Mouse (Mus musculus) lung, postnatal 36 days (tissue): ENCODE data around the gene Fam155a.

ENCODE experiments used
- DNase-seq: peaks from one replicate; pipeline ENCODE4 v3.0.0; 2022; ENCODE audit warnings: mixed read lengths

The Fam155a gene

DNA sequence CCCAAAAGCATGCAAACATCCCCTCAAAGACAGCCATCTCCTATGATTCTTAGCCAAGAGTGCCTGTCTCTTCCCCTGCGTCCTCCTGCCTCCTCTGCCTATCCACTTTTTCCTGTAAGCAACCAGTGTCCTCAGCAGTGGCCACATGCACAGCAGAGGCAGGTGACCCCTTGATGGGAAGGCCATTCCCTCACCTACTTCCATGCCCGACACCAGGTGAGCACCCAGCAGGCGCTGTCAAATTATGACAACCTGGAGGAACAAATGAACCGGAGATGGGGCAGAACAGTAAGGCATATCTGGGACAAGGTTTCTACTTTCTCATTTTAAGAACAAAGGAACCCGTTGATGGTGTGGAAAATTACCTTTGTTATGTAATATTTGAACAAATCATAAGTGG, 515.6 kb downstream of the Fam155a start:
- no peak for DNase-seq

- no peak for DNase-seq
These were observed 518.0 kb downstream of the Fam155a start for GRCm38 (mm10) chr8:9252991-9253390.

- DNase-seq = no peak
These were observed 522.7 kb downstream of the Fam155a start for GRCm38 (mm10) chr8:9248109-9248821.

- no peak for DNase-seq
These were observed 525.0 kb downstream of the Fam155a start for GRCm38 (mm10) chr8:9245994-9246393.

DNA sequence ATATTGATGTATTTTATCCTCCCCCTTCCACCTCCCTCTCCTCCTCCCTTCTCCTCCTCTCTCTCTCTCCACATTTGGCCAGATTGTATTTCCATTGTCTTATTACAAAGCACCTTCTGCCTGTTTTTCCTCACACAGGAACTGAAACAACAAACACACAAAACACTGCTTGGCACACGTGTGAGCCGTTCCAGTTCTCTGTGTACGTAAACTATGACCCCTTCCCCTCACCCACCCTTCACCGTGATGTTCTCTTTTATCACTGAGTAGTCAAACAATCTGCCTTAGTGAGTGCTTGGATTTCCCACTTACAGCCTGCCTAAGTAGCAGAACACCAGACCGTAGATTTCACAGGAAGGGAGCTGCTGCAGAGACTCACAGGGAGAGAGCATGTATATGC, 530.0 kb downstream of the Fam155a start:
- no peak for DNase-seq

GRCm38 (mm10) chr8:9239741-9240140, 531.2 kb downstream of the Fam155a start:
- no peak for DNase-seq

- no peak for DNase-seq
These were observed 532.0 kb downstream of the Fam155a start for GRCm38 (mm10) chr8:9238974-9239373.

DNA sequence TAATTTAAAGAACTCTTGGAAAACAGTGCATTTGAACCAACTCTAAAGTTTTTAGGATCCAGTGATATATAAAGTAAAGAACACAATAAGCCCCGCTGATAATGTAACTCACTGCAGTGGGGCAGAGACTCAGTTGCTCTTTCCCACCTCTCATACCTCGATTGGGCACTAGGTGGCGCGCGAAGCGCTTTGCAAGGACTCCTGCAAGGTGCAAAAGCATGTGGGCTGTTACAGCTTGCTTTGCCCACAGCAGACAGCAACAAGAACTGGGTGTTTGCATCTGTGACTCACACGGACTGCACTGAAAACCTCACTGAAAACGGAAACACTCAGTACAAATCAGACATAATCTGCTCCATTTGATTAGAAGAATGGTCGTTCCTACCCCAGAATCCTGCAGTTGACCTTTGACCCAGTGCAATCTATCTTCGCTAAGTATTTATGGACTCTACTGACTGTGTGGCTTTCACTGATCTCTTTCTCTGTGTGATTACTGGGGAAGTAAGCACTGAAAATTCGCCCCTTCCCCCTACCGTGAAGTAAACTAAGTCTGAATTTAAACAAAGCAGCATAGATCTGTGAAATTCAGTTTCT, 537.5 kb downstream of the Fam155a start:
- DNase-seq = peak; percentile 88

GRCm38 (mm10) chr8:9227779-9228464, 543.0 kb downstream of the Fam155a start:
- DNase-seq = peak; percentile 60

DNA sequence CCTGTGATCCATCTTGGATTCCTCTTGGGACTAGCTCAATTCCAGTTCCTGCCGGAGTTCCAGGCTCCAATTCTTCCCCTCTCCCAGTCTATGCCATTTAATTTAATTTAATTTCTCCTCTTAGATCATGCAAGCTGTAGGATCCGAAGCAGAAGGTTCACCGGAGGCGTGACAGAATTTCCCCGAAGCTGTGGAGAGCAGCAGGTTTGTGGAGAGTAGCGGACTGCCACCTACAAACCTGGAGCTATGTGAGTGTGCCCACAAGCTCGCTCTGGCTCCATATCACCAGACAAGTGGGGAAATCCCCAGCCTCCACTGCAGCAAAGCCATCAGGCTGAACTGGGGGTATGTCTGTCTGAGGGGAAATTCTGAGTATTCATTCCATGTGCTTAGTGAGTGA, 544.2 kb downstream of the Fam155a start:
- no peak for DNase-seq

DNA sequence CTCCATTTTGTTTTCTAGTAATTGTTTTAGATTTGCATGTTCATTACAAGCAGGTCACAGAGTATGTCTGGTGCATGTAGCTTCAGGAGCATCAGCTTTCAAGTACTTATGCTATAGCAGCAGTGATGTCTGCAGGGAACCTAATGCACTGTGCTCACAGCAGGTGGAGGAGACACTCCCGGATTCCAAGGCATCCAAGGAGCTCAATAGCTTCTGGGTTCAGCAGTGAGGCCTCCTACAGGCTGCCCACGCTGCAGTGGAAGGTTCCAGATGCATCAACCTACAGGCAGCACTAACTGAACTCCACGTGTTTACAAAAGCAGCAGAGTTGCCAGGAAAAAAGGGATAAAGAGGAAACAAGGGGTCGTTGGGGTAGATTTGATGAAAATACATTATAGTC, 559.2 kb downstream of the Fam155a start:
- no peak for DNase-seq

GRCm38 (mm10) chr8:9207505-9208051, 563.4 kb downstream of the Fam155a start:
- no peak for DNase-seq

GRCm38 (mm10) chr8:9204345-9205067, 566.5 kb downstream of the Fam155a start:
- DNase-seq = no peak

GRCm38 (mm10) chr8:9200099-9200498, 570.9 kb downstream of the Fam155a start:
- DNase-seq = no peak

DNA sequence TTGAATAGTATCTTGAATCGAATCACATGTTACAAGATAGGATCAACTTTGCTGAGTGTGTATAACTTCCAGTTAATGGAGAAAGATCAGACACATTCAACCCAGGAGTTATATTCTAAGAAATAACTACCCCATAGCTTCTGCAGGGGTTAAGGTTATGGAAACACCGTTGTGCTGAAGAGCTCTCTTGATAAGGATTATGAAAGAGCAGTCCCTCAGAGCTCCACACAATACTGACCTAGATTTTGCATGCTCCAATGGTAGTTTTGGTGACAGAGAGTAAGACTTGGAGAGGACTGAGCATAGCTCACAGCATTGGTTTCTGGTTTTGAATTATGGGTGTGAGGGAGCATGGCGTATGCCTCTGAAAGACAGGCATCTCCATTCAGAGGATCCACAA, 579.3 kb downstream of the Fam155a start:
- no peak for DNase-seq

GRCm38 (mm10) chr8:9188616-9189015, 582.3 kb downstream of the Fam155a start:
- DNase-seq = no peak

DNA sequence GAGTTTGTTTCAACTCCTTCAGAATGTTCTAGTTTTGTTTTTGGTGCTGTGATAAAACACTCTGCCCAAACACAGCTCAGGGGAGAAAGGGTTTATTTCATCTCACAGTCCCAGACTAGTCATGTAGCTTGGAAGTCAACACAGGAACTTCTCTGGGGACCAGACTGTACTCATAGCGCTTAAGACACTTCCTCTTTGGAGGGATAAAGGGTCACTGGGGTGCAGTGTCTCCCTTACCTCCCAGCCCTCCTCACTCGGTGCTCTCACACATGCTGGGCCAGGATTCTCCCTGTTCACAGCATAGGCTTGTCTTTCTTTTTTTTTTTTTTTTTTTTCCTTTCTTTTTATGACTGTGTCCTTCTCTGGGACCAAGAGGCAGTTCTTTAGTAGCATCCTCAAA, 585.8 kb downstream of the Fam155a start:
- DNase-seq = no peak

DNA sequence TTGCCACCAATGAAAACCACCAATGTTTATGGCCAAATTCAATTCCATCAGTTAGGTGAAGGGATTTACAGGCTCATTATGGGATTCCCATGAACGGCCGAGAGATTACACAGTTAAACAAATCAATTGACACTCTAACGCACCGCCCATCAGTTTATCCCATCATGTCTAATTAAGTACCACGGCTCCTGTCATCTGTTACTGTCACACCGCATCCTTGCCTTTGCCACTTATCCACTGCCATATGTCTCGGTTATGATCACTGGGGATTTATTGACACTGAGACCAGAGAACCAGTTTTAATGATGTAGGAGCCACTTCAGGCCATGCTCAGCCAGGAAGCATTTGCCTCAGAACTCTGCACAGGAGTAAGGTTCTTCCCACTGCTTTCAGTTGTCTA, 588.5 kb downstream of the Fam155a start:
- no peak for DNase-seq

DNA sequence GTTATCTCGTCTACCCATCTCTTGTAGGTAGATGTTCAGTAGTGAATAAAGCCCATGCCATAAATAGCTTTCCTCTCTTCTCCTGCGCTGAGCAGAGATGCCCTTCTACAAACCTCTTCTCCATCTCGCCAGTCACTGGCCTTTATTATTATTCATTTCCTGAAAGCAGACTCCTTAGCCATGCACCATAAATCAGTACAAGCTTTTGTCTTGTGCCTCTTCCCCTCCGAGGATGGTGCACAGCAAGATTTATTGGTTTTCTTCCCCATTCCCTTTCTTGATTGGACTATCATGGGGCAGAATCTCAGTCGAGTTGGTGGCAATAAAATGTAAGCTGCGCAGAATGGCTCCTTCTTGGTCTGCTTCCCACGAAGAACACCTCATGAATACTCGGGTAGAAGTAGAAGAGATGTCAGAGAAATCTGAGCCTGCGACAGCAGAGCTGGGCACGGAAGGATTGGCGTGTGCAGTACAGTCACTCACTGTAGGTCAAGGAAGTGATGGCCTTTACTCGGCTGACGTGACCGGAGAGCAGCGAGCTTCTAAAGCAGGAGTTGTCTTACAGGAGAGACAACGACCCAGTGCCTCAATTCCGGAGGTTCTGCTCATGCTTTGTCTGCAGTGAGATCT, 590.2 kb downstream of the Fam155a start:
- DNase-seq = no peak

DNA sequence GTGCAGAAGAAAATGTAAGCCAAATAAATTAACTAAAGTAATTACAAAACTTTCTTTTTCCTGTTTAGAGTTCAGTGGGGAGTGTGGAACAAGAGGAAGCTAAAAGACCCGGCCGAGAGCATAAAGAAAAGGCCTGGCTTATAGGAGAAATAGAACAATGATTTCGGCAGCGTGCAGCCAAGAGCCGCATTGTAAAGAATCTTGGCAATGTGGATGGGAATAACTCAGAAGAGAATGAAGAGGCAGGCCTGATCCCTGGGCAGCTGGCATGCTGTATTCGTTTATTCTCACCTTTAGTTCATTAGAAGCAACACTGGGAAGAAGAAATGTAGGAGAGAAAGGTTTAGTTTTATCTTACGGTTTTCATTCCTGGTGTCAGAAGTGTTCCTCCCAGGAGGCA, 594.0 kb downstream of the Fam155a start:
- DNase-seq = no peak

- peak; percentile 83 for DNase-seq
These were observed 595.9 kb downstream of the Fam155a start for GRCm38 (mm10) chr8:9174865-9175565.

DNA sequence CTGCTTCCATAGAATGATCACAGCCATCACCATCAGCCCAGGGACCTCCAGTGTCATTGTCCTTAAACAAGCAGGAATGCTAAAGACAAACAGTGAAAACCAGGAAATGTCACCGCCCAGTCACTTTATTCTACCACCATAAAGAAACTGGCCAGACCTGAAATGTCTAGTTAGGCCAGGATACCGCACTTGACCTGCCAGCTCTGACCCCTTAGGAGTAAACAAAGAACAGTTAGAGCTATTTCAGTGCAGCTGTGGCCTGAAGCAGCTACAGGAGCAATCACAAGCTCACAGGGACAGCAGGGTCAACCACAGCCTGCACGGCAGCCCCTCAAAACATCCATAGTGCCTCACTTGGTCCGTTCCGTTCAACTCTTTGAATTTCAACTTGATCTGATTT, 599.1 kb downstream of the Fam155a start:
- DNase-seq = peak; percentile 70
